Mouse (Mus musculus) layer of hippocampus, adult 9-11 months (tissue): ENCODE data around the gene Asic2.

Experiments used
- DNase-seq: peaks from one replicate; pipeline ENCODE4 v3.0.0; 2022

The Asic2 gene

GRCm38 (mm10) chr11:81152460-81153160, 815.6 kb downstream of the Asic2 start:
- peak; percentile 58 for DNase-seq

GRCm38 (mm10) chr11:81152021-81152385, 816.3 kb downstream of the Asic2 start:
- peak; percentile 27 for DNase-seq

- DNase-seq, result no peak
Observed at GRCm38 (mm10) chr11:81151286-81152020, 816.8 kb downstream of the Asic2 start.

GRCm38 (mm10) chr11:81150621-81151020, 817.6 kb downstream of the Asic2 start:
- peak; percentile 21 for DNase-seq

- DNase-seq, result peak; percentile 65
Observed at GRCm38 (mm10) chr11:81148423-81148822, 819.8 kb downstream of the Asic2 start.

GRCm38 (mm10) chr11:81146574-81147157, 821.6 kb downstream of the Asic2 start:
- DNase-seq, result no peak

GRCm38 (mm10) chr11:81135141-81135540, 833.1 kb downstream of the Asic2 start:
- peak; percentile 64 for DNase-seq

- DNase-seq, result no peak
Observed at GRCm38 (mm10) chr11:81133950-81134349, 834.3 kb downstream of the Asic2 start.

- DNase-seq, result no peak
Observed at GRCm38 (mm10) chr11:81132669-81133068, 835.6 kb downstream of the Asic2 start.

GRCm38 (mm10) chr11:81124363-81124762, 843.9 kb downstream of the Asic2 start:
- no peak for DNase-seq

- no peak for DNase-seq
Observed at GRCm38 (mm10) chr11:81120024-81120576, 848.2 kb downstream of the Asic2 start.

- DNase-seq, result no peak
Observed at GRCm38 (mm10) chr11:81118055-81118454, 850.2 kb downstream of the Asic2 start.

- DNase-seq, result no peak
Observed at GRCm38 (mm10) chr11:81115666-81116065, 852.6 kb downstream of the Asic2 start.

GRCm38 (mm10) chr11:81111626-81112025, 856.6 kb downstream of the Asic2 start:
- DNase-seq, result no peak

- no peak for DNase-seq
Observed at GRCm38 (mm10) chr11:81110049-81110448, 858.2 kb downstream of the Asic2 start.

- no peak for DNase-seq
Observed at GRCm38 (mm10) chr11:81106949-81107348, 861.3 kb downstream of the Asic2 start.

- DNase-seq, result no peak
Observed at GRCm38 (mm10) chr11:81100829-81101228, 867.4 kb downstream of the Asic2 start.

- DNase-seq, result peak; percentile 48
Observed at GRCm38 (mm10) chr11:81096011-81096410, 872.2 kb downstream of the Asic2 start.

GRCm38 (mm10) chr11:81094581-81094980, 873.7 kb downstream of the Asic2 start:
- no peak for DNase-seq

- DNase-seq, result peak; percentile 59
Observed at GRCm38 (mm10) chr11:81092161-81092560, 876.1 kb downstream of the Asic2 start.

GRCm38 (mm10) chr11:81083822-81084221, 884.4 kb downstream of the Asic2 start:
- DNase-seq, result no peak

- peak; percentile 63 for DNase-seq
Observed at GRCm38 (mm10) chr11:81080076-81080805, 888.0 kb downstream of the Asic2 start.

- peak; percentile 53 for DNase-seq
Observed at GRCm38 (mm10) chr11:81079237-81079636, 889.0 kb downstream of the Asic2 start.
